Mouse (Mus musculus) bone marrow, adult 2 months (tissue): ENCODE data around the gene Pirb. TPM values are rescaled to one million over a fixed set of nuclear protein-coding genes. Genes with fewer than 3 reads are reported as not detected.
"Not testable (repeated sequence)": the region's sequence is repeated elsewhere in the genome, so short reads cannot be mapped to it uniquely, and the experiment has no call there.

Experiments used
- H3K27ac ChIP-seq: fragments of 200-500 bp; 2 replicates; pipeline ENCODE4 v1.5.1; 2012; ENCODE audit warnings: low read depth, mild to moderate bottlenecking, control low read depth, inconsistent platforms, low read length; ENCODE audit not compliant: control insufficient read depth, poor library complexity, insufficient read depth
- H3K4me1 ChIP-seq: fragments of 200-500 bp; 2 replicates; pipeline ENCODE4 v1.6.1; 2011; ENCODE audit warnings: low read length; ENCODE audit not compliant: control insufficient read depth, insufficient read depth
- H3K4me3 ChIP-seq: fragments of 200-500 bp; replicated peaks from 2 replicates; pipeline ENCODE3; 2011; ENCODE audit warnings: mild to moderate bottlenecking, low read depth, low read length, control low read depth; ENCODE audit not compliant: control insufficient read depth
- CTCF ChIP-seq: fragments of 200-500 bp; IDR thresholded peaks from 2 replicates; pipeline ENCODE4 v1.5.1; 2011; ENCODE audit warnings: low read length, control low read depth; ENCODE audit not compliant: control insufficient read depth, insufficient read depth
- POLR2A ChIP-seq: fragments of 200-500 bp; IDR thresholded peaks from 2 replicates; pipeline ENCODE4 v1.6.1; 2011; ENCODE audit warnings: low read depth, mild to moderate bottlenecking, control low read depth, low read length, borderline replicate concordance; ENCODE audit not compliant: control insufficient read depth
- WGBS: fragments of 180-500 bp; shearing (Covaris S2); methylation state at CpG from one replicate; pipeline ENCODE4 v1.1.7; 2018; 5-methylcytosine and 5-hydroxymethylcytosine counted together
- polyA plus RNA-seq: library from polyadenylated mRNA; stranded (reverse); fragments of >200 nt; gene quantifications from 2 replicates; pipeline ENCODE4 v1.2.4, GENCODE M21; 2011; ENCODE audit warnings: low replicate concordance; ENCODE audit not compliant: missing spikeins, insufficient read depth, insufficient read length

Gene Pirb
- polyA plus RNA-seq, 1 experiment: 143 TPM

DNA sequence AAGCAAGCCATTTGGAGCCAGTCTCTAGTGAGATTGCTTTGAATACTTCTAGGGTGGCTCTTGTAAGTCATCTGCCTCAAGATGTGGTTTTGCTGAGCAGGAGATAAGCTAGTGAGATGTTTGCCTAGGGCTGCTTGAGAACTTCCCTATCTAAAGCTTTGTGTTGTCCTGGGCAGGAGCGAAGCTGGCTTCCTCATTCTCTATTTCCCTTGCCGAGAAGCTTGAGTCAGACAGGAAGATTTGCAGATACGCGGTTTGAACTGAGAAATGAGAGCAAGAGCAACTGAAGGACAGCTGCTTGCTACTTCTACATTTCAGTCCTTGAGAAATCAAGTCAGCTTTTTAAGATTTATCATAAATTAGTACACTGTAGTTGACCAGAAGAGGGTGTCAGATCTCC lies 13.2 kb downstream of the Pirb start:
- Histone ChIP-seq H3K27ac (peak overlapping the region; percentile 92; the same call in 1 of the 2 replicates), H3K4me3 (no peak overlapping the region)

DNA sequence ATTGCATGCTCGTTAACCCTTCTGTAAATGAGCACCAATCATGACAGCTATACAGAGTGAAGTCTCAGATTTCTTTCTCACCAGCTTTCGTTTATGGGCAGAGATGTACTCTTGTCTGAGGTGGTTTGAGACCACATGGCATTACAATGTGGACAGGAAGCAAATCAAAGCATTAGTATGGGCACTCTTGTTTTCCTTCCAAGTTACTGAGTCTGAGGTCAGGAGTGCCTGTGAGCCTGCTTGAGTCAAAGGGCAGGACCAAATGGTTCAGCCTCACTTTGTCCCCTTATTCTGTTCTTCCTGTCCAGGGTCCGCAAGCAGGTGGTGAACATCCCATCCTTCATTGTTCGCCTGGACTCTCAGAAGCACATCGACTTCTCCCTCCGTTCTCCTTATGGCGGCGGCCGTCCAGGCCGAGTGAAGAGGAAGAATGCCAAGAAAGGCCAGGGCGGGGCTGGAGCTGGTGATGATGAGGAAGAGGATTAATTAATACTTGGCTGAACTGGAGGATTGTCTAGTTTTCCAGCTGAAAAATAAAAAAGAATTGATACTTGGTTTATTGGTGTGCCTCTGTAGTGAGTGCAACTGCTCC lies 13.8 kb downstream of the Pirb start:
- WGBS: 17% methylated on average over 11 of the region's 11 CpGs
- peak overlapping the region; percentile 92 for H3K27ac ChIP-seq
- peaks cover 3% of the 10 kb centered on the region; the same call in 1 of the 2 replicates for H3K4me1 ChIP-seq
- peak overlapping the region; percentile 68 for H3K4me3 ChIP-seq
- TF ChIP-seq CTCF: no peak
- no peak for TF ChIP-seq POLR2A

More for the DNA sequence above, 13.2 kb downstream of the Pirb start:
- H3K4me1 ChIP-seq: peaks cover 3% of the 10 kb centered on the region; the same call in 1 of the 2 replicates
- WGBS: 4% methylated on average over 4 of the region's 4 CpGs
- TF ChIP-seq POLR2A (no peak), CTCF (no peak)

GRCm38 (mm10) chr7:3705911-3706310 lies 14.3 kb downstream of the Pirb start:
- 27% methylated on average over 6 of the region's 6 CpGs for whole genome bisulfite sequencing
- Histone ChIP-seq H3K27ac (peak overlapping the region; percentile 92), H3K4me1 (peaks cover 3% of the 10 kb centered on the region; the same call in 1 of the 2 replicates), H3K4me3 (peak overlapping the region; percentile 68)
- TF ChIP-seq CTCF (no peak), POLR2A (no peak)

GRCm38 (mm10) chr7:3705461-3705860 lies 14.7 kb downstream of the Pirb start:
- WGBS: 6% methylated on average over 7 of the region's 7 CpGs

DNA sequence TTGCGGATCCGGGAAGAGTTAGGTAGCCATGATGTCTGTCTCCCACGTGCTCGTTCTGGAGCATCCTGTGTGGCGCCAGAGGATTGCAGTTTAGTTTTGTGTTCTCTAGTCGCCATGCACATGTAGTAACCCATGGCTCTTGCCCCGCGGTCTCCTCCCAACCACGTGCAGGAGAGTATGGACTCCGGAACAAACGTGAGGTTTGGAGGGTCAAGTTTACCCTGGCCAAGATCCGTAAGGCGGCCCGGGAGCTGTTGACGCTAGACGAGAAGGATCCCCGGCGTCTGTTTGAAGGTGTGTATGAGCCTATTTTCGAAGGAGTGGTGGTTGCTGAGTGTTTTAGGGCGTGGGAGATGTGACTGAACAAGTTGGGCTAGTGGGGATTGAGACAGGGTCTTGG lies 15.7 kb downstream of the Pirb start:
- peaks cover 3% of the 10 kb centered on the region; the same call in 1 of the 2 replicates for H3K4me1 ChIP-seq
- H3K27ac ChIP-seq: peak overlapping the region; percentile 85
- WGBS: under 1% methylated on average over 20 of the region's 20 CpGs
- H3K4me3 ChIP-seq: peak overlapping the region; percentile 95
- no peak for TF ChIP-seq CTCF
- no peak for TF ChIP-seq POLR2A

More at GRCm38 (mm10) chr7:3705461-3705860, 14.7 kb downstream of the Pirb start:
- H3K4me1 ChIP-seq: not testable (repeated sequence)
- Histone ChIP-seq H3K27ac (peak overlapping the region; percentile 92), H3K4me3 (peak overlapping the region; percentile 68)

DNA sequence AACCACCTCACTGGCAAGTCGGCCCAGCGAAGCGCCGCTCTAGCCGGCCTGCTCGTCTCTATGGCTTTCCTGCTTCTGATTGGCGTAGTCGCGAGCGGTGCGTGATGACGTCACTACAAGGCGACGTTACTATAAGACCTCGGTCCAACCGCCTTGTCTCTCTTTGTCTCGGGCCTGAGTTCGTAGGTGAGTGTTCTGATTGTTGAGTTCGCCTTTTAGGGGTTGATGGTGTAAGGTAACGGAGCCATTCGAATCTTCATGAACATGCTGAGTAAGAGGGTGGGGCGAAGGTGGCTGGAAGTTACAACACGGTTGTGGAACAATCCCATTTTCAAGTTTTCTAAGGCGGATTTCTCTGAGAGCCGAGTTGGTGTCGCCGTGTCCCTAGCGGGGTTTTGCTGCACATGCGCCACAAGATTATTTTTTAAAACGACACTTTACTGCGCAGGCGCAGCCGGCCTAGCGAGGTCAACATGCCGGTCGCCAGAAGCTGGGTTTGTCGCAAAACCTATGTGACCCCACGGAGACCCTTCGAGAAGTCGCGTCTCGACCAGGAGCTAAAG lies 16.2 kb downstream of the Pirb start, which contains the start of gene Rps9:
TSS of gene Rps9 (plus strand) at position 115 of the 563 bp plus-strand sequence.
- H3K27ac ChIP-seq: peak within 1 kb of the TSS; percentile 85
- H3K4me3 ChIP-seq: peak within 1 kb of the TSS; percentile 95
- H3K4me1 ChIP-seq: peaks cover 2% of the 10 kb centered on the region; the same call in 1 of the 2 replicates
- TF ChIP-seq POLR2A: peak; percentile 74
- no peak for TF ChIP-seq CTCF
- WGBS: 1% methylated on average over 42 of the region's 42 CpGs

DNA sequence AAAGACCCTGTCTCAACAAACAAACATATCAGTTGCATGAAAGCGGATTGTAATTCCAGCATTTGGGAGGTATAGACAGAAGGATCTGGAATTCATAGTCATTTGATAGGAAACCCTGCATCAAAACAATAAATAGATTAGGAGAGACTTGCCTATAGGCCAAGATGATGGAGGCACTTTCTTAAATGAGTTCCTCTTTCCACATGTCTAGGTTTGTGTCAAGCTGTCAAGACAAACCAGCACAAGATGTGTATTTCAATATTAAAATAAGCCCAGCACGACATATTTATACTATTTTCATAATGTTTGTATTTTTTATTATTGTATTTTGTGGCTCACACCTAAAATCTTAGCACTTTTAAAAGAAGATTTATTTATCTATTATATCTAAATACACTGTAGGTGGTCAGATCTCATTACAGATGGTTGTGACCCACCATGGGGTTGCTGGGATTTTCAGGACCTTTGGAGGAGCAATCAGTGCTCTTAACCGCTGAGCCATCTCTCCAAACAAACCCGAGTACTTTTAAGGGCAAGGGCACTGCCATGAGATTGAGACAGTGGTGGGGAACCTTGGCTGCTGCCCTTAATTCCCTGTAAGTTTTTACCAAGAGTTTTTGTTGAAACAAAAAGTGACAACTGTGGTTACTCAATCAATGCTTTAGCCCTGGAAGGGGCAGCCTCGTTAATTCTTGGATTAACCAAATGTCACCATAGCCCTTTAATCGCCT lies 16.9 kb downstream of the Pirb start:
- WGBS: 17% methylated on average over 6 of the region's 6 CpGs

GRCm38 (mm10) chr7:3698471-3698870 lies 21.7 kb downstream of the Pirb start:
- no peaks in the 10 kb centered on the region for H3K4me1 ChIP-seq
- 89% methylated on average over 6 of the region's 6 CpGs for WGBS
- TF ChIP-seq CTCF (no peak), POLR2A (no peak)

More for the DNA sequence above, 16.9 kb downstream of the Pirb start:
- Histone ChIP-seq H3K4me3 (peak overlapping the region; percentile 95), H3K4me1 (peaks cover 1% of the 10 kb centered on the region; the same call in 1 of the 2 replicates), H3K27ac (peak overlapping the region; percentile 40)
- no peak for TF ChIP-seq CTCF
- TF ChIP-seq POLR2A: no peak

DNA sequence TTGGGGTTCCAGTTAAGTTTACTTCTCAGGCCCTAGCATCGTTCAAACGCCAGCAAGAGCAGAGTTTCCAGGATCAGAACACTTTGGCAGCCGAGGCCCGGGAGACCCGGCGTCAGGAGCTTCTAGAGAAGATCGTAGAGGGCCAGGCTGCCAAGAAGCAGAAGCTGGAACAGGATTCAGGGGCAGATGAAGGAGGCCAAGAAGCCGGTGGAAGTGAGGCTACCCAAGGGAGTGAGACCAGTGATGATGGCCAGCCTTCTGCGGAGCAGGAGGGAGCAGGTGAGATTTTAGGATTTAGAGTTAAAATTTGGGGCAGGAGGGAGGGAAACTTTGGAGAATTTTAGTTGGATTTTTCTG lies 25.3 kb downstream of the Pirb start:
- WGBS: 6% methylated on average over 9 of the region's 9 CpGs
- Histone ChIP-seq H3K27ac (peak overlapping the region; percentile 62), H3K4me3 (peak overlapping the region; percentile 55)
- H3K4me1 ChIP-seq: not testable (repeated sequence)

More at GRCm38 (mm10) chr7:3698471-3698870, 21.7 kb downstream of the Pirb start:
- Histone ChIP-seq H3K4me3 (no peak overlapping the region), H3K27ac (no peak overlapping the region)
